Mouse (Mus musculus) heart, adult 10 weeks (tissue): ENCODE results near the gene Gm4565. TPM values are rescaled to one million over a fixed set of nuclear protein-coding genes. Genes with fewer than 3 reads are reported as not detected.

Source experiments
- polyA plus RNA-seq: library from polyadenylated mRNA; stranded (reverse); fragments of 350-450 nt; fragmentation: Illumina TruSeq; extraction: RNeasy Lipid Tissue Mini Kit (QIAGEN cat#74804); gene quantifications from one replicate; pipeline ENCODE4 v1.2.3, GENCODE M21; 2014; ENCODE audit warnings: low read depth, low replicate concordance

The Gm4565 gene
- not detected for polyA plus RNA-seq

DNA sequence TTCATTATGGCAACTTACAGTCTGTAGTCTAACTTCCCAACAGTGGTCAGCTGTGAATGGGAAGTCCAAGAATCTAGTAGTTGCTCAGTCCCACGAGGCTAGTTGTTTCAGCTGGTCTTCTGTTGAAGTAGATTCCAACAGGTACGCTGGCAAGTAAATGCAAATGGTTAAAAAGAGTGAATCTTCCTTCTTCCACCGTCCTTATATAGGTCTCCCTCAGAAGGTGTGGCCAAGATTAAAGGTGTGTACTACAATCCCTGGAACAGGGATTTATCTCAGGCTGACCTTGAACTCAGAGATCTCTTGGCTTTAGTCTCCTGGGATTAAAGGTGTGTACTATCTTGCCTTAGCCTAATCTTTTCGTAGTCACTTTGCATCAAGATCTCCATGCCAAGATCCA lies at the start of gene Gm4565:
TSS of gene Gm4565 (minus strand) at position 101 of the 400 bp plus-strand sequence.

DNA sequence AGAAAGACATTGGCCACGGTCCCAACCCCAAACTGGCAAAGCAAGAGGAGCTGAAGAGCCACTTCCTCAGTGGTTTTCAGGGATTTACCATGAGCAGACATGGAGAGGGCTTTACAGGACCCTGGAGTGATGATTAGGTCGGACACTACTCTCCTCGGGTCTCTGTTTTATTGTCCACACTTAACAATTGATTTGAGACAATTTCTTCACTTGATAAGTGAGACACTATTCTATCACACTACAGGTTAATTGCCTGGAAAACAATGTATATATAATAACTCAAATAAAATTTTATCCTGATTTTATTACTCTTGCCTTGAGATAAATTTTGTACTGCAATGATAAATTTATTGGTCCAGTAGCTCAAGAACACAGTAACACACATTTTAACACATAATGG lies 22.7 kb downstream of the Gm4565 start, which contains the start of gene Gm4201:
TSS of gene Gm4201 (minus strand) at position 101 of the 400 bp plus-strand sequence.

DNA sequence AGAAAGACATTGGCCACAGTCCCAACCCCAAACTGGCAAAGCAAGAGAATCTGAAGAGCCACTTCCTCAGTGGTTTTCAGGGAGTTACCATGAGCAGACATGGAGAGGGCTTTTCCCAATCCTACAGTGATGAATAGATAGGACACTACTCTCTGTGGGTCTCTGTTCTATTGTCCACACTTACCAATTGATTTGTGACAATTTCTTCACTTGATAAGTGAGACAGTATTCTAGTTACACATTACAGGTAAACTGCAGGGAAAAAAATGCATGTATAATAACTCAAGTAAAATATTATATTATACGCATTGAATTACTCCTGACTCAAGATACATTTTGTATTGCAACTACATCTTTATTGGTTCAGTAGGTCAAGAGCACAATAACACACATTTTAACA lies 53.1 kb downstream of the Gm4565 start, which contains the start of gene Gm8677:
TSS of gene Gm8677 (minus strand) at position 101 of the 400 bp plus-strand sequence.

Other genes starting within 250 kb of the Gm4565 start
- gene Gm8660, start 217.1 kb downstream of the Gm4565 start, polyA plus RNA-seq, result not detected
- not detected for gene Vmn1r148, start 174.5 kb downstream of the Gm4565 start, polyA plus RNA-seq
- not detected for gene Vmn1r149, start 149.9 kb downstream of the Gm4565 start, polyA plus RNA-seq
- gene Gm10665, start 124.1 kb downstream of the Gm4565 start, polyA plus RNA-seq, result not detected
- not detected for gene Vmn1r151, start 88.4 kb downstream of the Gm4565 start, polyA plus RNA-seq
- not detected for gene Vmn1r152, start 65.2 kb downstream of the Gm4565 start, polyA plus RNA-seq
- gene Gm8677, start 53.2 kb downstream of the Gm4565 start, polyA plus RNA-seq, result not detected
- not detected for gene Gm4201, start 22.8 kb downstream of the Gm4565 start, polyA plus RNA-seq
- gene Vmn1r155, start 69.9 kb upstream of the Gm4565 start, polyA plus RNA-seq, result not detected
- gene Gm8693, start 104.2 kb upstream of the Gm4565 start, polyA plus RNA-seq, result not detected
- gene Gm4567, start 131.6 kb upstream of the Gm4565 start, polyA plus RNA-seq, result not detected
- gene Vmn1r157, start 173.6 kb upstream of the Gm4565 start, polyA plus RNA-seq, result not detected
- not detected for gene Vmn1r158, start 202.7 kb upstream of the Gm4565 start, polyA plus RNA-seq